Mouse (Mus musculus) C2C12 (cell line): Measurements from ENCODE around the gene Adam1a. TPM values are rescaled to one million over a fixed set of nuclear protein-coding genes. Genes with fewer than 3 reads are reported as not detected.
A peak's percentile ranks its signal among the peaks of the same experiment; 100 is the strongest.

Source experiments
- H3K27me3 ChIP-seq: one replicate; pipeline ENCODE4 v1.6.1; 2011; ENCODE audit not compliant: control insufficient read depth, insufficient read depth, insufficient read length
- H3K36me3 ChIP-seq: one replicate; pipeline ENCODE4 v1.6.1; 2011; ENCODE audit not compliant: control insufficient read depth, insufficient read depth
- H3K4me3 ChIP-seq: one replicate; pipeline ENCODE4 v1.5.1; 2011; ENCODE audit warnings: mild to moderate bottlenecking, control low read depth; ENCODE audit not compliant: poor library complexity, insufficient read depth, severe bottlenecking
- H3K79me2 ChIP-seq: one replicate; pipeline ENCODE4 v1.6.1; 2011; ENCODE audit not compliant: control insufficient read depth, insufficient read depth
- H3K79me3 ChIP-seq: one replicate; pipeline ENCODE4 v1.6.1; 2011; ENCODE audit warnings: low read depth, control low read depth
- H3ac ChIP-seq: one replicate; pipeline ENCODE3; 2011; ENCODE audit warnings: low read depth; ENCODE audit not compliant: control insufficient read depth, insufficient read length
- CEBPB ChIP-seq: IDR thresholded peaks from one replicate; pipeline ENCODE4 v1.6.1; 2011; ENCODE audit warnings: low read depth, mild to moderate bottlenecking, control low read depth, moderate library complexity
- CTCF ChIP-seq: IDR thresholded peaks from one replicate; pipeline ENCODE4 v1.5.1; 2011; ENCODE audit not compliant: control insufficient read depth, insufficient read depth, insufficient read length
- FOSL1 ChIP-seq: IDR thresholded peaks from one replicate; pipeline ENCODE4 v1.8.0; 2011; ENCODE audit warnings: mild to moderate bottlenecking, low read length; ENCODE audit not compliant: poor library complexity, insufficient read depth, severe bottlenecking
- MAX ChIP-seq: IDR thresholded peaks from one replicate; pipeline ENCODE4 v1.6.1; 2011; ENCODE audit warnings: mild to moderate bottlenecking, control low read depth
- MYOD1 ChIP-seq: IDR thresholded peaks from one replicate; pipeline ENCODE4 v1.6.1; 2011; ENCODE audit warnings: low read depth; ENCODE audit not compliant: control insufficient read depth, insufficient read length
- MYOG ChIP-seq: IDR thresholded peaks from one replicate; pipeline ENCODE4 v1.6.1; 2011; ENCODE audit not compliant: control insufficient read depth, insufficient read length; ENCODE audit errors: extremely low read depth
- USF1 ChIP-seq: IDR thresholded peaks from one replicate; pipeline ENCODE4 v1.6.1; 2011; ENCODE audit warnings: low read depth, mild to moderate bottlenecking, control low read depth, moderate library complexity
- polyA plus RNA-seq: library from polyadenylated mRNA; unstranded; fragments of >200 nt; fragmentation: generic; extraction: Trizol; gene quantifications from one replicate; pipeline ENCODE4 v1.2.1, GENCODE M21; 2012; ENCODE audit warnings: missing spikeins

Gene Adam1a
- polyA plus RNA-seq, 1 experiment: 0.99 TPM

DNA sequence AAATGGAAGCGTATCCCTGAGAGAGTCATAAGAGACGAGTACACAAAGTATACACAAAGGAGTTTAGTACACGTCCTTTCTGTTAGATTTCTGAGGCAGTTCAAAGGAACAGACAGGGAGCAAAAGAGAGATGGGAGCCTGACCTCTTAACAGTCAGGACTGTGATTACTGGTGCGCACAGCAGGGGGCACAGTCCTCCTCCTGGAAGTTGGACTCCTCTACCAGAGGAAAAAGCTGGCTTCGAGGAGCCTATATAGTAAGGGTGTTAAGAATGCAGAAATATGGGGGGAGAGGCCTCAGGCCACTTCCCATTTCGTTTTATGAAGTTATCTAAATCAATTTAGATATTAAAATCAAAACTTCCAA is 1.2 kb upstream of the Adam1a start:
- Histone ChIP-seq H3K4me3 (peak overlapping the region; percentile 87), H3K36me3 (no peaks in the 10 kb centered on the region), H3K79me2 (peaks cover 51% of the 10 kb centered on the region), H3K27me3 (no peaks in the 10 kb centered on the region), H3ac (peak overlapping the region; percentile 33), H3K79me3 (peaks cover 36% of the 10 kb centered on the region)
- TF ChIP-seq MYOD1: no peak
- no peak for TF ChIP-seq USF1
- peak; percentile 42 for TF ChIP-seq CTCF

- Histone ChIP-seq H3K4me3 (peak within 1 kb of the TSS; percentile 87), H3ac (peak within 1 kb of the TSS; percentile 76), H3K27me3 (no peaks in the 10 kb centered on the region), H3K36me3 (no peaks in the 10 kb centered on the region), H3K79me3 (peaks cover 41% of the 10 kb centered on the region), H3K79me2 (peaks cover 56% of the 10 kb centered on the region)
- TF ChIP-seq CEBPB (no peak), MAX (peak; percentile 98)
These were observed 679 bp upstream of the Adam1a start, which contains the start of gene Mapkapk5 for GRCm38 (mm10) chr5:121545793-121546529. Gene Mapkapk5 (minus strand): TSS chr5:121545905.

GRCm38 (mm10) chr5:121543370-121543769 is 1.9 kb downstream of the Adam1a start:
- no peak overlapping the region for H3ac ChIP-seq
- H3K79me2 ChIP-seq: peaks cover 82% of the 10 kb centered on the region
- H3K27me3 ChIP-seq: no peaks in the 10 kb centered on the region
- TF ChIP-seq FOSL1 (no peak), MYOG (no peak), USF1 (no peak)
- H3K79me3 ChIP-seq: peaks cover 60% of the 10 kb centered on the region
- H3K36me3 ChIP-seq: no peaks in the 10 kb centered on the region
- no peak overlapping the region for H3K4me3 ChIP-seq

DNA sequence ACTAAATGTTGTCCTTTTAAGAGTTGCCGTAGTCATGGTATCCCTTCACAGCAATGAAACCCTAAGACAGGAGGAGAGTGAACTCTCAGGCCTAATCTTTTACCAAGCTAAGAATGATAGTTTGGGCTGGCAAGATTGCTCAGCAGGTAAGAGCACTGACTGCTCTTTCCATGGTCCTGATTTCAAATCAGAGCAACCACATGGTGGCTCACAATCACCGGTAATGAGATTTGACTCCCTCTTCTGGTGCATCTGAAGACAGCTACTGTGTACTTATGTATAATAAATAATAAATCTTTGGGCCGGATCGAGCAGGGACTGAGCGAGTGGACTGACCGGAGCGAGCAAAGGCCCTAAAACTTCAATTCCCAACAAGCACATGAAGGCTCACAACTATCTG is 4.0 kb downstream of the Adam1a start:
- peaks cover 63% of the 10 kb centered on the region for H3K79me3 ChIP-seq
- H3K36me3 ChIP-seq: peaks cover 17% of the 10 kb centered on the region
- no peak overlapping the region for H3K4me3 ChIP-seq
- no peak overlapping the region for H3ac ChIP-seq
- peaks cover 98% of the 10 kb centered on the region for H3K79me2 ChIP-seq
- H3K27me3 ChIP-seq: no peaks in the 10 kb centered on the region
- TF ChIP-seq MYOD1 (no peak), FOSL1 (no peak), CTCF (no peak), MYOG (no peak), CEBPB (no peak)

DNA sequence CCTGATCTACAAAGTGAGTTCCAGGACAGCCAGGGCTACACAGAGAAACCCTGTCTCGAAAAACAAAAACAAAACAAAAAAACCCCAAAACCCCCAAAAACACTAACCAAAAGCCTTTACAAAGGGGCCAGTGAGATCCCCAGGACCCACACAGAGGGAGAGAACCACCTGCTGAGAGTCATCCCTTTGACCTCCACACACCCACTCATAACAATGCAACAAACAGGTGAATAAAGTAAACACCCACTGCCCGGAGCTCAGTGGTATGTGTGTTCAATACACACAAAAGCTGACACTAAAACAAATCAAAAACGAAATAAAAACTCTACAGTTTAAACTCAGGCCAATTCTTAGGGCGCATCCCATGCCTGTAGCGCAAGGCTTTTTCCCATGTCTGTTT is 5.2 kb downstream of the Adam1a start:
- no peak overlapping the region for H3K4me3 ChIP-seq
- peaks cover 64% of the 10 kb centered on the region for H3K79me3 ChIP-seq
- H3ac ChIP-seq: no peak overlapping the region
- no peak for TF ChIP-seq USF1
- no peak for TF ChIP-seq MYOG
- no peak for TF ChIP-seq FOSL1
- TF ChIP-seq MAX: no peak
- no peak for TF ChIP-seq CTCF
- TF ChIP-seq CEBPB: no peak
- TF ChIP-seq MYOD1: no peak
- no peaks in the 10 kb centered on the region for H3K27me3 ChIP-seq
- H3K79me2 ChIP-seq: peaks cover 98% of the 10 kb centered on the region
- peaks cover 29% of the 10 kb centered on the region for H3K36me3 ChIP-seq

GRCm38 (mm10) chr5:121537588-121537987 is 7.7 kb downstream of the Adam1a start:
- no peak overlapping the region for H3K4me3 ChIP-seq
- H3K36me3 ChIP-seq: peaks cover 50% of the 10 kb centered on the region

More at GRCm38 (mm10) chr5:121537588-121537987, 7.7 kb downstream of the Adam1a start:
- H3K79me2 ChIP-seq: peaks cover 86% of the 10 kb centered on the region
- no peaks in the 10 kb centered on the region for H3K27me3 ChIP-seq
- TF ChIP-seq CTCF (no peak), USF1 (no peak), MAX (no peak), FOSL1 (no peak), MYOG (no peak), MYOD1 (no peak), CEBPB (no peak)
- no peak overlapping the region for H3ac ChIP-seq
- peaks cover 41% of the 10 kb centered on the region for H3K79me3 ChIP-seq
